Mouse (Mus musculus) Patski (cell line): ENCODE measurements around the gene Map10. TPM values are rescaled to one million over a fixed set of nuclear protein-coding genes. Genes with fewer than 3 reads are reported as not detected.

Source experiments
- ATAC-seq: fragments of 100-300 bp; one replicate; pipeline ENCODE4 v1.8.0; 2021
- CTCF ChIA-PET: fragments of 350-600 bp; sonication (Branson Sonifier 250); formaldehyde crosslinking; loops from one replicate; lab custom pipeline; 2022; ENCODE audit warnings: inconsistent platforms; lab: Charles Lee
- POLR2A ChIA-PET: fragments of 350-600 bp; sonication (Branson Sonifier 250); formaldehyde crosslinking; loops from one replicate; lab custom pipeline; 2022; ENCODE audit warnings: antibody characterized with exemption, inconsistent platforms; lab: Charles Lee
- DNase-seq: peaks from one replicate; pipeline ENCODE4 v3.0.0-alpha.2; 2011; ENCODE audit warnings: low read depth, low spot score
- H3K27me3 ChIP-seq: fragments of 371-371 bp; one replicate; pipeline ENCODE4 v1.5.1; 2021
- CTCF ChIP-seq: fragments of 100-300 bp; IDR thresholded peaks from one replicate; pipeline ENCODE4 v1.5.1; 2021
- in situ Hi-C: fragments of 300-500 bp; cut with MboI; formaldehyde crosslinking; loops from 3 replicates; pipeline ENCODE4 v1.11.1; 2018; ENCODE audit warnings: low pct_unique_long_range_greater_than_20kb, mixed read lengths
- polyA plus RNA-seq: library from polyadenylated mRNA; unstranded; gene quantifications from one replicate; pipeline ENCODE4 v1.2.3, GENCODE M21; 2021

The Map10 gene
- polyA plus RNA-seq, 1 experiment from 2014 or later = not detected

GRCm38 (mm10) chr8:125690961-125691360, 21.3 kb downstream of the Map10 start:
- in situ Hi-C loops = no loop called here
- CTCF ChIA-PET = no interaction called here
- no peak for ATAC-seq
- POLR2A ChIA-PET = no interaction called here
- no peak for DNase-seq
- TF ChIP-seq CTCF = no peak
- no peaks in the 10 kb centered on the region for H3K27me3 ChIP-seq

- ATAC-seq (no peak), DNase-seq (no peak)
- CTCF ChIA-PET = no interaction called here
- POLR2A ChIA-PET = no interaction called here
- H3K27me3 ChIP-seq = no peaks in the 10 kb centered on the region
- no peak for TF ChIP-seq CTCF
- in situ Hi-C loops = no loop called here
Observed at GRCm38 (mm10) chr8:125692447-125692846, 22.8 kb downstream of the Map10 start.

- CTCF ChIA-PET = interaction anchor here (1.2 kb wide), 1 partner anchor 509 kb away, joined by 3 read pairs; no protein-coding TSS in a partner anchor
- POLR2A ChIA-PET = no interaction called here
- no peaks in the 10 kb centered on the region for H3K27me3 ChIP-seq
- no peak for TF ChIP-seq CTCF
- DNase-seq (no peak), ATAC-seq (no peak)
- in situ Hi-C loops = no loop called here
Observed at GRCm38 (mm10) chr8:125693197-125693596, 23.6 kb downstream of the Map10 start.

- in situ Hi-C loops = no loop called here
- TF ChIP-seq CTCF = no peak
- CTCF ChIA-PET = no interaction called here
Observed at GRCm38 (mm10) chr8:125695951-125696350, 26.3 kb downstream of the Map10 start.

GRCm38 (mm10) chr8:125699391-125700025, 29.9 kb downstream of the Map10 start:
- no peak for TF ChIP-seq CTCF
- POLR2A ChIA-PET = interaction anchor here (0.5 kb wide), 1 partner anchor 38 kb away, joined by 3 read pairs; no protein-coding TSS in a partner anchor
- in situ Hi-C loops = no loop called here
- DNase-seq (no peak), ATAC-seq (no peak)
- CTCF ChIA-PET = interaction anchor here (0.7 kb wide), 1 partner anchor 92 kb away, joined by 3 read pairs; no protein-coding TSS in a partner anchor
- H3K27me3 ChIP-seq = no peaks in the 10 kb centered on the region

More at GRCm38 (mm10) chr8:125695951-125696350, 26.3 kb downstream of the Map10 start:
- no peaks in the 10 kb centered on the region for H3K27me3 ChIP-seq
- DNase-seq = no peak
- no peak for ATAC-seq
- POLR2A ChIA-PET = interaction anchor here (0.7 kb wide), 1 partner anchor 86 kb away, joined by 4 read pairs; no protein-coding TSS in a partner anchor

- in situ Hi-C loops = no loop called here
- no peaks in the 10 kb centered on the region for H3K27me3 ChIP-seq
- DNase-seq (no peak), ATAC-seq (no peak)
- CTCF ChIA-PET = no interaction called here
- POLR2A ChIA-PET = no interaction called here
- TF ChIP-seq CTCF = no peak
Observed at GRCm38 (mm10) chr8:125700407-125700806, 30.8 kb downstream of the Map10 start.

GRCm38 (mm10) chr8:125702868-125703473, 33.4 kb downstream of the Map10 start:
- POLR2A ChIA-PET = interaction anchor here (0.7 kb wide), 1 partner anchor 27 kb away, joined by 3 read pairs; no protein-coding TSS in a partner anchor
- CTCF ChIA-PET = interaction anchor here (0.8 to 1.4 kb wide), 2 partner anchors 9 to 12 kb away, joined by 3 read pairs; no protein-coding TSS in a partner anchor
- H3K27me3 ChIP-seq = no peaks in the 10 kb centered on the region
- no peak for DNase-seq
- ATAC-seq = no peak
- in situ Hi-C loops = no loop called here
- TF ChIP-seq CTCF = no peak

GRCm38 (mm10) chr8:125704434-125704833, 34.8 kb downstream of the Map10 start:
- in situ Hi-C loops = no loop called here
- no peaks in the 10 kb centered on the region for H3K27me3 ChIP-seq
- ChIA-PET POLR2A (no interaction called here), CTCF (no interaction called here)
- DNase-seq (no peak), ATAC-seq (no peak)
- TF ChIP-seq CTCF = no peak

- no peak for DNase-seq
- ChIA-PET CTCF (interaction anchor here (1.1 to 1.3 kb wide), 2 partner anchors 9 to 13 kb away, joined by 3 read pairs; no protein-coding TSS in a partner anchor), POLR2A (interaction anchor here (0.6 kb wide), 1 partner anchor 34 kb away, joined by 3 read pairs; no protein-coding TSS in a partner anchor)
- H3K27me3 ChIP-seq = no peaks in the 10 kb centered on the region
- in situ Hi-C loops = no loop called here
- no peak for TF ChIP-seq CTCF
- no peak for ATAC-seq
Observed at GRCm38 (mm10) chr8:125705816-125706215, 36.2 kb downstream of the Map10 start.

- CTCF ChIA-PET = interaction anchor here (1.7 kb wide), 1 partner anchor 10 kb away, joined by 6 read pairs; no protein-coding TSS in a partner anchor
Observed at GRCm38 (mm10) chr8:125709171-125709570, 39.6 kb downstream of the Map10 start.

More at GRCm38 (mm10) chr8:125709171-125709570, 39.6 kb downstream of the Map10 start:
- POLR2A ChIA-PET = no interaction called here
- ATAC-seq (no peak), DNase-seq (no peak)
- TF ChIP-seq CTCF = no peak
- no peaks in the 10 kb centered on the region for H3K27me3 ChIP-seq
- in situ Hi-C loops = no loop called here
